Mouse (Mus musculus): ENCODE measurements around the gene Muc5b. TPM values are rescaled to one million over a fixed set of nuclear protein-coding genes. Genes with fewer than 3 reads are reported as not detected.

The Muc5b gene
- polyA plus RNA-seq, 1 experiment from 2014 or later = 0.04 TPM

DNA sequence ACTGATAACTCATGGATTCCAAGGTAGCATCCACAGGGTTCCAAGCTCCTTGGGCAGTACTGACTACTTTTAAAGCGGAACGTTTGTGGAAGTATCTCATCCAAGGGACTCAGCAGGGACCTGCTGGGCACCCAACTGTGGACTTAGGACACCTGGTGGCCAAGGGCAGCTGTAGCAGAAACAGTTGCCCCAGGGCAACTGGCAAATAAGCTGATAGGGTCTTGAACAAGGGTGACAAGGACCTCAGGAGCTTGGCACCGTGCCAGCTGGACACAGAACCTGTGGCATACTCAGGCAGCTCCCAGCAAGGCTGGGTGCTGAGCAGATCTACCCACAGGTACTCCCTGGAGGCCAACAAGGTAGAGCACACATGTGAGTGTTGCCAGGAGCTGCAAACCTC lies 20.6 kb upstream of the Muc5b start:
- H3K4me2 ChIP-seq = no peak overlapping the region
- H3K9ac ChIP-seq (ENCODE audit: low read depth, low read length) = no peak overlapping the region
- WGBS (ENCODE audit: insufficient replicate concordance) = 74% methylated on average over 3 of the region's 3 CpGs
- peaks cover 2% of the 10 kb centered on the region for H3K27me3 ChIP-seq (ENCODE audit: control insufficient read depth, insufficient read depth, low read length)
- H3K36me3 ChIP-seq (ENCODE audit: control insufficient read depth, insufficient read depth, low read length) = no peaks in the 10 kb centered on the region
- no peak overlapping the region for H3K4me3 ChIP-seq (ENCODE audit: low read depth, low read length)
- no peak for ATAC-seq (replicated peaks; ENCODE audit: insufficient number of reproducible peaks, low FRiP score, low TSS enrichment)
- no peak overlapping the region for H3K27ac ChIP-seq (ENCODE audit: low read depth, low read length)
- H3K9me3 ChIP-seq (replicated peaks; ENCODE audit: control insufficient read depth, low read length) = no peaks in the 10 kb centered on the region
- no peaks in the 10 kb centered on the region for H3K4me1 ChIP-seq (ENCODE audit: control insufficient read depth, insufficient read depth, low read length)

DNA sequence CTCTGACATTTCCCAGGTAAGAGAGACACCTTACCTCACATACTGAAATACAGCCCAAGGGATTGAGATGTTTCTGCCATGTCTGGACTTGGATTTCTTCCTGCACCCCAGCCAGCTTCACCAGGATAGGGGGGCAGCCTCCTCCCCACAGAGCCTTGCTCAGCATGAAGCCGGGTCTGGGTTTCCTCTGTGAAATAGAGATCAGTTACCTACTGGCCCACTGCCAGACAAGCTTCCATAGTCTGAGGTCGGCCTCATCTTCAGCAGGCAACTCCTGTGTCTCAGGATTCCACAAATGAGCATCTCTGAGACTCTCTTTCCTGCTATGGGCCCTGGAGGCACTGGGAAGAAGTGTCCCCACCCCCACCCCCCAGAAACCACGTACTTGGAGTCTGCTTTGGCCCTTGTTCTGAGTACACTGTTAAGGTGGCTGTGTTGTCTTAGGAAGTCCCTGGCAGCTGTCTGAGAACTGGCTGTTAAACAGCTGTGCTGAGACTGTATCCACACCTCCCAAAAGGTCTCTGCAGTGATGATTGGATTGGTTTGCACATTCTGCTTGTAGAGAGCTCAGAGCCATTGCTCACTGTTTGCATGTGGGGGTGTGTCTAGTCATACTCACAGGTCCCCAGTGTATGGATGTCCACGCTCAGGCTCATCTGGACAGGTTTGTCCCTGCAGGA lies 16.1 kb upstream of the Muc5b start:
- no peak overlapping the region for H3K27ac ChIP-seq (ENCODE audit: low read depth, low read length)
- no peak for ATAC-seq (replicated peaks; ENCODE audit: insufficient number of reproducible peaks, low FRiP score, low TSS enrichment)
- H3K27me3 ChIP-seq (ENCODE audit: control insufficient read depth, insufficient read depth, low read length) = peaks cover 2% of the 10 kb centered on the region; the same call in 1 of the 2 replicates
- H3K4me3 ChIP-seq (ENCODE audit: low read depth, low read length) = no peak overlapping the region
- no peak overlapping the region for H3K9ac ChIP-seq (ENCODE audit: low read depth, low read length)
- H3K4me2 ChIP-seq = no peak overlapping the region
- no peaks in the 10 kb centered on the region for H3K4me1 ChIP-seq (ENCODE audit: control insufficient read depth, insufficient read depth, low read length)
- 53% methylated on average over 4 of the region's 4 CpGs for WGBS (ENCODE audit: insufficient replicate concordance)
- no peaks in the 10 kb centered on the region for H3K9me3 ChIP-seq (replicated peaks; ENCODE audit: control insufficient read depth, low read length)
- no peaks in the 10 kb centered on the region for H3K36me3 ChIP-seq (ENCODE audit: control insufficient read depth, insufficient read depth, low read length)

DNA sequence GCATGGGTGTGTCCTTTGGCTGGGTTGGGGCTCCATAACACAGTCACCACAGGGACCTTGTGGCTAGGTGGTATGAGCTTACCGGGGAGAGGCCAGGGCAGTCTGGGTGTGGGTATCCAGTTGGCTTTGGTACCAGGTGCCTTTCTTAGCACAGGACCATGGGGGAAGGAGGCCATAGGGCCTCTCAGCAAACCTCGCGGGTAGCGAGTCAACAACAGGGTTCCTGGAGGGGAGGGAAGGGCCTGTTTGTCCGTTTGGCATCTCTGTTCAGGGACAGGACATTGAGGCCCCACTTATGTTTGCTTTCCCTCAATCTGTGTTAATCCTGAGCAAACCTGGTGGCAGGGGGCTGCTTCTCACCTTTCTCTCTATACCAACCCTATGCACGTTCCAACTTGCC lies 15.2 kb upstream of the Muc5b start:
- WGBS (ENCODE audit: insufficient replicate concordance) = 83% methylated on average over 6 of the region's 6 CpGs
- Histone ChIP-seq H3K36me3 (ENCODE audit: control insufficient read depth, insufficient read depth, low read length) (no peaks in the 10 kb centered on the region), H3K9ac (ENCODE audit: low read depth, low read length) (no peak overlapping the region), H3K9me3 (replicated peaks; ENCODE audit: control insufficient read depth, low read length) (no peaks in the 10 kb centered on the region), H3K4me1 (ENCODE audit: control insufficient read depth, insufficient read depth, low read length) (no peaks in the 10 kb centered on the region), H3K4me3 (ENCODE audit: low read depth, low read length) (no peak overlapping the region), H3K4me2 (no peak overlapping the region), H3K27me3 (ENCODE audit: control insufficient read depth, insufficient read depth, low read length) (peaks cover 2% of the 10 kb centered on the region; the same call in 1 of the 2 replicates), H3K27ac (ENCODE audit: low read depth, low read length) (no peak overlapping the region)
- ATAC-seq (replicated peaks; ENCODE audit: insufficient number of reproducible peaks, low FRiP score, low TSS enrichment) = no peak

DNA sequence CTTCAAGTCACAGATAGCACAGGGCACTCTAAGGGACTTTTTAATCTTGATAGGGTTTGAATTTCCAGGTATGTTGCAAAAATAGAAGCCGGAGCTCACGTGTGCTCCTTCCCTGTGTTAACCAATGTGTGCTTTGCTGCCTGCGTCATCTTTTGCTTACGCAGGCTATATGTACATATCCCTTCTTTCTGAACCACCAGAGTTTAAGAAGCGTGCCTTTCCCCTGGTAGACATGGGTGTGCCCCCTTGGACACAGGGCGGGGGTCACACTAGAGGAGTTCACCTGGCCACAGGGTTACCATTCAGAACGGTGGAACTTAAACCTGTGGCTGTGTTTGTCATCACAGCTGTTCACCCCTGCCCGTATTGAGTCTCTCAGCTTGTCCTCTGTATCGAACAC lies 14.5 kb upstream of the Muc5b start:
- ATAC-seq (replicated peaks; ENCODE audit: insufficient number of reproducible peaks, low FRiP score, low TSS enrichment) = no peak
- Histone ChIP-seq H3K27ac (ENCODE audit: low read depth, low read length) (no peak overlapping the region), H3K27me3 (ENCODE audit: control insufficient read depth, insufficient read depth, low read length) (peaks cover 2% of the 10 kb centered on the region; the same call in 1 of the 2 replicates), H3K9ac (ENCODE audit: low read depth, low read length) (no peak overlapping the region), H3K4me3 (ENCODE audit: low read depth, low read length) (no peak overlapping the region), H3K4me2 (no peak overlapping the region), H3K4me1 (ENCODE audit: control insufficient read depth, insufficient read depth, low read length) (no peaks in the 10 kb centered on the region), H3K36me3 (ENCODE audit: control insufficient read depth, insufficient read depth, low read length) (no peaks in the 10 kb centered on the region), H3K9me3 (replicated peaks; ENCODE audit: control insufficient read depth, low read length) (no peaks in the 10 kb centered on the region)
- WGBS (ENCODE audit: insufficient replicate concordance) = 77% methylated on average over 9 of the region's 9 CpGs

- Histone ChIP-seq H3K9ac (ENCODE audit: low read depth, low read length) (no peak overlapping the region), H3K4me2 (no peak overlapping the region), H3K27me3 (ENCODE audit: control insufficient read depth, insufficient read depth, low read length) (no peaks in the 10 kb centered on the region), H3K27ac (ENCODE audit: low read depth, low read length) (no peak overlapping the region), H3K4me1 (ENCODE audit: control insufficient read depth, insufficient read depth, low read length) (peaks cover 15% of the 10 kb centered on the region), H3K4me3 (ENCODE audit: low read depth, low read length) (no peak overlapping the region), H3K9me3 (replicated peaks; ENCODE audit: control insufficient read depth, low read length) (no peaks in the 10 kb centered on the region), H3K36me3 (ENCODE audit: control insufficient read depth, insufficient read depth, low read length) (no peaks in the 10 kb centered on the region)
- ATAC-seq (replicated peaks; ENCODE audit: insufficient number of reproducible peaks, low FRiP score, low TSS enrichment) = no peak
- 72% methylated on average over 7 of the region's 7 CpGs for WGBS (ENCODE audit: insufficient replicate concordance)
Observed at GRCm38 (mm10) chr7:141835941-141836340, 2.9 kb upstream of the Muc5b start.

GRCm38 (mm10) chr7:141836423-141836822 lies 2.4 kb upstream of the Muc5b start:
- 38% methylated on average over 8 of the region's 8 CpGs for WGBS (ENCODE audit: insufficient replicate concordance)
- H3K27ac ChIP-seq (ENCODE audit: low read depth, low read length) = no peak overlapping the region

DNA sequence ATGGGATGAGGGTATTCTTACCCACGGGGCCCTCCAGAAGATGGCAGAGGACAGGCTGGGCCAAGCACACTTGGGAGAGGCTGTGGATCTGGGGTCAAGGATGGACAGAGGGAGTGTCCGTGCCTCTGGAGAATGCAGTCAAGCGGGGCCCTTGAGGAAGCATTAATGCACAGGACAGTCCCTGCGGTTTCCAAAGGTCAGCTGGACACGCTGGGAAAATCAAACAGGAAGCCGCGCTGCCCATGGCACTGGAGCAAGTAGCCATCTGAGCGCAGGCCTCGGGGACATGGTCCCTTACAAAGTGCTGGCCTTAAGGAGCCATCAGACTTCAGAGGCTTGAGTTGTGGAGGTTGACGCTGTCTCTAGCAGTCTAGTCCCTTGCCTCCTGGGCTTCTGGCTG lies 1.5 kb downstream of the Muc5b start:
- peaks cover 3% of the 10 kb centered on the region for H3K27me3 ChIP-seq (ENCODE audit: control insufficient read depth, insufficient read depth, low read length)
- no peak for ATAC-seq (replicated peaks; ENCODE audit: insufficient number of reproducible peaks, low FRiP score, low TSS enrichment)
- no peak overlapping the region for H3K9ac ChIP-seq (ENCODE audit: low read depth, low read length)
- H3K4me1 ChIP-seq (ENCODE audit: control insufficient read depth, insufficient read depth, low read length) = peaks cover 18% of the 10 kb centered on the region
- no peaks in the 10 kb centered on the region for H3K36me3 ChIP-seq (ENCODE audit: control insufficient read depth, insufficient read depth, low read length)
- WGBS (ENCODE audit: insufficient replicate concordance) = 76% methylated on average over 10 of the region's 10 CpGs
- H3K4me3 ChIP-seq (ENCODE audit: low read depth, low read length) = no peak overlapping the region
- no peak overlapping the region for H3K4me2 ChIP-seq
- no peaks in the 10 kb centered on the region for H3K9me3 ChIP-seq (replicated peaks; ENCODE audit: control insufficient read depth, low read length)
- H3K27ac ChIP-seq (ENCODE audit: low read depth, low read length) = no peak overlapping the region

More at GRCm38 (mm10) chr7:141836423-141836822, 2.4 kb upstream of the Muc5b start:
- H3K4me3 ChIP-seq (ENCODE audit: low read depth, low read length) = no peak overlapping the region
- no peaks in the 10 kb centered on the region for H3K36me3 ChIP-seq (ENCODE audit: control insufficient read depth, insufficient read depth, low read length)
- H3K9me3 ChIP-seq (replicated peaks; ENCODE audit: control insufficient read depth, low read length) = no peaks in the 10 kb centered on the region
- H3K27me3 ChIP-seq (ENCODE audit: control insufficient read depth, insufficient read depth, low read length) = no peaks in the 10 kb centered on the region
- peaks cover 18% of the 10 kb centered on the region for H3K4me1 ChIP-seq (ENCODE audit: control insufficient read depth, insufficient read depth, low read length)
- ATAC-seq (replicated peaks; ENCODE audit: insufficient number of reproducible peaks, low FRiP score, low TSS enrichment) = no peak
- H3K4me2 ChIP-seq = no peak overlapping the region
- no peak overlapping the region for H3K9ac ChIP-seq (ENCODE audit: low read depth, low read length)

- no peaks in the 10 kb centered on the region for H3K36me3 ChIP-seq (ENCODE audit: control insufficient read depth, insufficient read depth, low read length)
- no peaks in the 10 kb centered on the region for H3K27me3 ChIP-seq (ENCODE audit: control insufficient read depth, insufficient read depth, low read length)
- H3K4me2 ChIP-seq = no peak overlapping the region
- H3K9ac ChIP-seq (ENCODE audit: low read depth, low read length) = no peak overlapping the region
- ATAC-seq (replicated peaks; ENCODE audit: insufficient number of reproducible peaks, low FRiP score, low TSS enrichment) = no peak
- WGBS (ENCODE audit: insufficient replicate concordance) = 74% methylated on average over 4 of the region's 4 CpGs
- no peak overlapping the region for H3K27ac ChIP-seq (ENCODE audit: low read depth, low read length)
- no peak overlapping the region for H3K4me3 ChIP-seq (ENCODE audit: low read depth, low read length)
- no peaks in the 10 kb centered on the region for H3K4me1 ChIP-seq (ENCODE audit: control insufficient read depth, insufficient read depth, low read length)
- H3K9me3 ChIP-seq (replicated peaks; ENCODE audit: control insufficient read depth, low read length) = no peaks in the 10 kb centered on the region
Observed at GRCm38 (mm10) chr7:141861046-141861445, 22.2 kb downstream of the Muc5b start.

GRCm38 (mm10) chr7:141869644-141870043 lies 30.8 kb downstream of the Muc5b start:
- H3K36me3 ChIP-seq (ENCODE audit: control insufficient read depth, insufficient read depth, low read length) = no peaks in the 10 kb centered on the region
- H3K4me2 ChIP-seq = no peak overlapping the region
- H3K9me3 ChIP-seq (replicated peaks; ENCODE audit: control insufficient read depth, low read length) = no peaks in the 10 kb centered on the region
- no peaks in the 10 kb centered on the region for H3K27me3 ChIP-seq (ENCODE audit: control insufficient read depth, insufficient read depth, low read length)
- H3K4me3 ChIP-seq (ENCODE audit: low read depth, low read length) = no peak overlapping the region
- H3K4me1 ChIP-seq (ENCODE audit: control insufficient read depth, insufficient read depth, low read length) = no peaks in the 10 kb centered on the region
- no peak overlapping the region for H3K9ac ChIP-seq (ENCODE audit: low read depth, low read length)
- 68% methylated on average over 5 of the region's 5 CpGs for WGBS (ENCODE audit: insufficient replicate concordance)
- no peak overlapping the region for H3K27ac ChIP-seq (ENCODE audit: low read depth, low read length)
- no peak for ATAC-seq (replicated peaks; ENCODE audit: insufficient number of reproducible peaks, low FRiP score, low TSS enrichment)

Measured in heart, embryonic 11.5 days (tissue).